Comparison of ENCODE assay signal across 17 mouse cellular contexts in genomic region chr15:85700716-85701115, GRCm38 (mm10). TPM values are rescaled to one million over a fixed set of nuclear protein-coding genes. Genes with fewer than 3 reads are reported as not detected.
A peak's percentile ranks its signal among the peaks of the same experiment; 100 is the strongest.
DNase-seq lines count a peak whose midpoint lies in the region; ATAC-seq and TF ChIP-seq lines count a peak whose summit lies in the region.
"Had no signal": no experiment of that assay in that cellular context is flagged by ENCODE, and none has a peak within 500 bp of the region (broad histone marks: within the 10 kb centered on the region; RNA-seq: fewer than 3 reads in every experiment).

No protein-coding gene starts in this region.

- ATAC-seq in hindbrain, embryonic 16.5 days, result no peak
- ATAC-seq: activated CD4-positive, CD25-positive, alpha-beta regulatory T cell, adult 4 months; intestine, embryonic 16.5 days had no signal

- 84% methylated on average over 9 of the region's 9 CpGs for WGBS in hindbrain, embryonic 16.5 days

- H3K36me3 ChIP-seq in hindbrain, embryonic 16.5 days (ENCODE audit: control insufficient read depth, insufficient read depth, low read length), result peaks cover 44% of the 10 kb centered on the region

- peak overlapping the region; percentile 2 for H3K9ac ChIP-seq in hindbrain, embryonic 16.5 days (ENCODE audit: low read depth, low read length)
- H3K9ac ChIP-seq: heart, embryonic 15.5 days; limb, embryonic 12.5 days; lung, embryonic 14.5 days had no signal

- no peaks in the 10 kb centered on the region for H3K9me3 ChIP-seq in hindbrain, embryonic 16.5 days (ENCODE audit: control insufficient read depth, low read length)
- H3K9me3 ChIP-seq: heart, embryonic 15.5 days; limb, embryonic 12.5 days had no signal

- DNase-seq in gastrocnemius, adult 2 months, result peak; percentile 13
- DNase-seq in gastrocnemius, postnatal 36 days, result no peak
- no peak for DNase-seq in layer of hippocampus, adult 2 months (ENCODE audit: low spot score in 2 of 2)
- no peak for DNase-seq in layer of hippocampus, adult 11-12 months (ENCODE audit: low spot score)
- peak; percentile 19 for DNase-seq in cerebellum, adult 8-10 months
- DNase-seq in frontal cortex, adult 2 months (ENCODE audit: extremely low spot score in 1 of 2, low spot score in 1 of 2), result no peak
- no peak for DNase-seq in right cerebral cortex, postnatal 14 days
- DNase-seq: gastrocnemius, postnatal 14 days; lung, embryonic 14.5 days; right cerebral cortex, adult 18-20 months had no signal

- no peaks in the 10 kb centered on the region for H3K27me3 ChIP-seq in hindbrain, embryonic 16.5 days (replicated peaks; ENCODE audit: control insufficient read depth, insufficient read depth, low read length)
- H3K27me3 ChIP-seq: heart, embryonic 15.5 days had no signal

- H3K4me3 ChIP-seq in gastrocnemius, adult 2 months, result peak overlapping the region; percentile 38
- H3K4me3 ChIP-seq in layer of hippocampus, adult 2 months, result no peak overlapping the region
- no peak overlapping the region for H3K4me3 ChIP-seq in hindbrain, embryonic 16.5 days (ENCODE audit: low read length)
- H3K4me3 ChIP-seq: erythroblast, embryonic 14.5 days; heart, embryonic 15.5 days; limb, embryonic 12.5 days had no signal

- intact Hi-C loops in gastrocnemius, adult 2 months (cut with DNase I), result no loop called here
- intact Hi-C loops in gastrocnemius, postnatal 36 days (cut with DNase I), result no loop called here

- no peak for TF ChIP-seq CTCF in gastrocnemius, adult 2 months (IDR thresholded peaks at IDR 0.05)
- no peak for TF ChIP-seq CTCF in layer of hippocampus, adult 2 months (conservative IDR thresholded peaks at IDR 0.05)

- H3K27ac ChIP-seq in gastrocnemius, adult 2 months, result peak overlapping the region; percentile 84
- peak overlapping the region; percentile 87 for H3K27ac ChIP-seq in layer of hippocampus, adult 2 months
- peak overlapping the region; percentile 76 for H3K27ac ChIP-seq in hindbrain, embryonic 16.5 days (ENCODE audit: low read depth, low read length)
- H3K27ac ChIP-seq: heart, embryonic 15.5 days; limb, embryonic 12.5 days had no signal

- no peak overlapping the region for H3K4me2 ChIP-seq in hindbrain, embryonic 16.5 days (ENCODE audit: low read length)
- H3K4me2 ChIP-seq: heart, embryonic 15.5 days; limb, embryonic 12.5 days; lung, embryonic 14.5 days had no signal

- peaks cover 33% of the 10 kb centered on the region for H3K4me1 ChIP-seq in hindbrain, embryonic 16.5 days (ENCODE audit: control insufficient read depth, insufficient read depth, low read depth, low read length)

RNA-seq across cellular contexts. Expression of gene Ppara, which starts 34.1 kb away (rescaled TPM):
- 10 to 100 TPM; 15.4 to 47.2 TPM for total RNA-seq in gastrocnemius, adult 2 months (2021)
- 10 to 100 TPM; 14.5 to 16.5 TPM for total RNA-seq in gastrocnemius, postnatal 36 days (2021)
- 1 to 10 TPM; 3.1 to 3.9 TPM for total RNA-seq in layer of hippocampus, adult 2 months (2021)
- polyA plus RNA-seq in hindbrain, embryonic 16.5 days (2015; fragmentation: Nextera tagmentation; extraction: Ambion mirVana), result 2.7 and 2.9 TPM in 2 replicates
- 1.4 and 1.5 TPM in 2 replicates for polyA plus RNA-seq in frontal cortex, adult 2 months (2012; rRNA removed)
- total RNA-seq: megakaryocyte progenitor cell, adult 5-6 weeks had no signal
- polyA plus RNA-seq: erythroblast, embryonic 14.5 days had no signal

Comparison
In these comparisons a context has a peak if more than half of its experiments do, and no peak if none do; other contexts are left out.
1. DNase-seq: peak in gastrocnemius, adult 2 months (single experiment) and cerebellum, adult 8-10 months (single experiment); none in gastrocnemius, postnatal 36 days (0 of 2), layer of hippocampus, adult 2 months (0 of 2), layer of hippocampus, adult 11-12 months (single experiment), frontal cortex, adult 2 months (0 of 2) and right cerebral cortex, postnatal 14 days (single experiment).
2. Peak in every context shown above with its lines, with median percentiles within 50 percentile points of each other: H3K27ac ChIP-seq.